Mouse (Mus musculus) ovary, postnatal 14 days (tissue): ENCODE measurements around the gene Btbd35f5.
"Not testable (repeated sequence)": the region's sequence is repeated elsewhere in the genome, so short reads cannot be mapped to it uniquely, and the experiment has no call there.

ENCODE experiments used
- DNase-seq: peaks from one replicate; pipeline ENCODE4 v3.0.0; 2022; ENCODE audit warnings: low spot score

The Btbd35f5 gene

GRCm38 (mm10) chrX:32973597-32973996 is at the start of gene Btbd35f5:
TSS of gene Btbd35f5 (plus strand) at chrX:32973897.
- not testable (repeated sequence) for DNase-seq

GRCm38 (mm10) chrX:32941468-32941867 is 32.2 kb upstream of the Btbd35f5 start, which contains the start of gene Gm21789:
TSS of gene Gm21789 (plus strand) at chrX:32941768.
- DNase-seq, result not testable (repeated sequence)
